Mouse (Mus musculus) heart, adult 2 months (tissue): ENCODE results near the gene Papolb.

ENCODE experiments used
- CTCF ChIP-seq: fragments of 200-600 bp; IDR thresholded peaks from 2 replicates; pipeline ENCODE4 v1.8.1; 2022; ENCODE audit warnings: antibody characterized with exemption, mild to moderate bottlenecking, moderate library complexity
- POLR2A ChIP-seq: fragments of 200-500 bp; IDR thresholded peaks from 2 replicates; pipeline ENCODE4 v1.6.1; 2011; ENCODE audit warnings: mild to moderate bottlenecking, low read depth, low read length, control low read depth; ENCODE audit not compliant: insufficient read depth

DNA sequence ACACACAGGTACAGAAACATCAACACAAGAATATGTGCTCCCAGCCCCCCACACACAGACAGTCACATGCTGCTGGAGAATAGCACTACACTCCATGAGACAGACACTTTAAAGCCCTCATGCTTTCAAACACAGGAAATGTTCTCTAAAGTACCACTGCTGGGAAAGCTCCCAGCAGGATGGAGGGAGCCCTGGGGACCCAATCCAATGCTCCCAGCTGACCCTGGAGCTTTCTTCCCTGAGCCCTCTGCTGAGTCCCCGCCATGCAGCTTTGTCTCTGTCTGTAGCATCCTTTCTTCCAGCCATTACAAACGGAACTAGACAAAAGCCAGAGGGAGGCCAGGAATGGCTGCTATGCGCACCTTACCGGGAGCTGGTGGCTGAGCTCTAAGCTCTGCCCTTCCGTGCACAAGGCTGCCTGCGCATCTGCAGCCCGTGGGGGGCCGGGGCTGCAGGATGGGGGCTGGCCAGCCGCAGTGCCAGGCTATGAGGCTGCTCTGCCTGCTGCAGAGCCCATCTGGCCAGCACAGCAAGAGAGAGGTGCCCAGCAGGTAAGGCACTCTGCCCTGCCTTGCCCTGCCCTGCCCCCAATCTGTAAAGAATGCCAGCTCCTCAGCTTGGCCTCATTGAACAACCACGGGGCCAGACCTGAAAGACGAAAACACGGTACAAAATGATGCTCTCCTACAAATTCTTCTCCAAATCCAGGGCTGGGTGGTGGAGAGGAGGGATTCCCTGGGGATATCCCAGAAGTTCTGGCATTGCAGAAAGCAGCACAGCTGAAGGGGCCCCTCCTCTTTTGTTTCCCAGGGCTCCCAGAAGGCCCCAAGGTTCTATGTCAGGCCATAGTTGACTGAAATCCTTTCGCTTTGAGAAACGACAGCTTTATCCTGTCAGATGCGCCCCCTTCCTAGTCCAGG, 20.5 kb downstream of the Papolb start:
- TF ChIP-seq CTCF (no peak), POLR2A (no peak)
